Comparison of ENCODE assay signal across 8 mouse cellular contexts in the genomic region with DNA sequence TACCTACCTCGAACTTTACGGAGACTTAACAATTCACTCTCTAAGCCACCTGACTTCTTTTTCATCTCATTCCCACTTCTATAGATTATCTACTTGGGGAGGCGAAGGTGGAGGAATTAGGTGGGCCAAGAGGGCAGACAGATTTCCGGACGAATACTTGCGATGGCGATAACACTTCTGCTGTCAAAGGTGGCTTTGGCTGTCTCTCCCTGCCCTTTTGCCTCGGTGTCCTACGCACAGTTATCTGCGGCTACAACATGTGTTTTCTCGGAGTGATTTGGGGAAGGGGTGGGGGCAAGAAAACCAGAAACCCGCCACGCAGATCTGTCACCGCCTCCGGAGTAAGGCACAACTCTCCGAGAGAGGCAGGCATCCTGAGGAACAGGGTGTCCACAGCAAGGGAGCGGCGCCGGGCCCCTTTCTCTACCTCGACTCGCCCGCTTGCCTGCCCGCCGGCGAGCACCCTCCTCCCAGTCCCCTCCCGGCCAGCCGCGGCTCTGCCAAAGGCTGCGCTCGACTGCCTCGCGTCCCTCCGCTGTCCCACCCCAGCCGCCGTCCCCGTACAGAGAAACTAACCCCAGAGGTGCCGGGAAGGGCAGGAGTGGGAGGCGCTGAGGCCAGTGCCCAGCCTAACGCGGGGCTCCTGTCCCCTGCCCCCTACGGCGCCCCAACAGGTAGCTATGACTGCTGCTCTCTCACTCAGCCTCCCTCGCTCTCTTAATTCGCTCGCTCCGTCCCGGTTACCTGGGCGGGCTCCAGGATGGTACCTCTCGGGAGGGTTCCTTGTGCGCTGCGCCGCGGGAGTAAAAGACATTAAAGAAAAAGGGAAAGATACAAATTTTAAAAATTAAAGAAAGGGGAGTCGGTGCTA. TPM values are rescaled to one million over a fixed set of nuclear protein-coding genes. Genes with fewer than 3 reads are reported as not detected.
DNase-seq lines count a peak whose midpoint lies in the region; ATAC-seq and TF ChIP-seq lines count a peak whose summit lies in the region.

No protein-coding gene starts in this region.

- no peak overlapping the region for H3ac ChIP-seq in myocyte (ENCODE audit: control insufficient read depth, insufficient read length)

- peaks cover 8% of the 10 kb centered on the region for H3K4me1 ChIP-seq in embryonic facial prominence, embryonic 11.5 days (ENCODE audit: control insufficient read depth, insufficient read depth, low read length)
- peaks cover 14% of the 10 kb centered on the region; the same call in 1 of the 2 replicates for H3K4me1 ChIP-seq in intestine, embryonic 15.5 days (replicated peaks)
- peaks cover 3% of the 10 kb centered on the region; the same call in 1 of the 2 replicates for H3K4me1 ChIP-seq in liver, adult 2 months (ENCODE audit: control insufficient read depth, insufficient read depth, low read length)

- peak overlapping the region; percentile 46 for H3K4me3 ChIP-seq in left cerebral cortex, adult 2 months
- peak overlapping the region; percentile 51 for H3K4me3 ChIP-seq in embryonic facial prominence, embryonic 11.5 days (ENCODE audit: low read depth, low read length)
- peak overlapping the region; percentile 61 for H3K4me3 ChIP-seq in intestine, embryonic 15.5 days (replicated peaks)
- peak overlapping the region; percentile 67 for H3K4me3 ChIP-seq in liver, adult 2 months (ENCODE audit: insufficient read depth, low read depth, low read length)
- H3K4me3 ChIP-seq in myocyte, result no peak overlapping the region

- peak overlapping the region; percentile 94 for H3K4me2 ChIP-seq in embryonic facial prominence, embryonic 11.5 days (ENCODE audit: low read depth, low read length)
- peak overlapping the region; percentile 100 for H3K4me2 ChIP-seq in intestine, embryonic 15.5 days (replicated peaks)
- peak overlapping the region; percentile 5 for H3K4me2 ChIP-seq in myocyte (ENCODE audit: low read depth)

- no peaks in the 10 kb centered on the region for H3K36me3 ChIP-seq in embryonic facial prominence, embryonic 11.5 days (replicated peaks; ENCODE audit: control insufficient read depth, insufficient read depth, low read depth, low read length)
- H3K36me3 ChIP-seq in intestine, embryonic 15.5 days, result no peaks in the 10 kb centered on the region
- no peaks in the 10 kb centered on the region for H3K36me3 ChIP-seq in liver, adult 2 months (ENCODE audit: control insufficient read depth, insufficient read depth, low read length)
- no peaks in the 10 kb centered on the region for H3K36me3 ChIP-seq in myocyte (ENCODE audit: control insufficient read depth, insufficient read depth)

- ATAC-seq in embryonic facial prominence, embryonic 11.5 days (replicated peaks; ENCODE audit: insufficient number of reproducible peaks, low FRiP score, low TSS enrichment, low read depth), result peak; percentile 30
- ATAC-seq in intestine, embryonic 15.5 days, result peak; percentile 39

- no peak for TF ChIP-seq POLR2A in liver, adult 2 months (IDR thresholded peaks at IDR 0.05; ENCODE audit: extremely low read depth, insufficient read depth, low read length)
- no peak for TF ChIP-seq POLR2A in myocyte (IDR thresholded peaks at IDR 0.05; ENCODE audit: insufficient read length, low read depth)

- peaks cover 24% of the 10 kb centered on the region for H3K27me3 ChIP-seq in embryonic facial prominence, embryonic 11.5 days (ENCODE audit: control insufficient read depth, insufficient read depth, low read length)
- peaks cover 41% of the 10 kb centered on the region for H3K27me3 ChIP-seq in intestine, embryonic 15.5 days (replicated peaks)
- H3K27me3 ChIP-seq in liver, adult 2 months (ENCODE audit: control insufficient read depth, insufficient read depth, low read length), result peaks cover 7% of the 10 kb centered on the region
- peaks cover 34% of the 10 kb centered on the region for H3K27me3 ChIP-seq in myocyte (ENCODE audit: control insufficient read depth, insufficient read depth, insufficient read length)

- peak overlapping the region; percentile 66 for H3K9ac ChIP-seq in embryonic facial prominence, embryonic 11.5 days (replicated peaks; ENCODE audit: low read length)
- H3K9ac ChIP-seq in intestine, embryonic 15.5 days, result peak overlapping the region; percentile 61
- peak overlapping the region; percentile 61 for H3K9ac ChIP-seq in liver, adult 2 months (ENCODE audit: low read depth, low read length)

- no peaks in the 10 kb centered on the region for H3K79me2 ChIP-seq in liver, adult 2 months (ENCODE audit: control insufficient read depth, insufficient read depth, low read length)
- no peaks in the 10 kb centered on the region for H3K79me2 ChIP-seq in myocyte (ENCODE audit: control insufficient read depth, insufficient read depth)

- DNase-seq in left cerebral cortex, adult 2 months (ENCODE audit: extremely low spot score in 1 of 2, low spot score in 2 of 2), result peak; percentile 33 to 39
- DNase-seq in left cerebral cortex, adult 11 months (ENCODE audit: low spot score), result no peak
- DNase-seq in embryonic facial prominence, embryonic 11.5 days (ENCODE audit: low spot score), result peak; percentile 64
- DNase-seq in heart, adult 11 months, result peak; percentile 97
- peak; percentile 47 for DNase-seq in liver, adult 2 months (ENCODE audit: extremely low read depth, low read depth, low spot score)
- DNase-seq in thymus, postnatal 14 days, result peak; percentile 21

- H3K27ac ChIP-seq in left cerebral cortex, adult 2 months, result peak overlapping the region; percentile 72
- H3K27ac ChIP-seq in embryonic facial prominence, embryonic 11.5 days (replicated peaks; ENCODE audit: low read depth, low read length), result peak overlapping the region; percentile 63
- H3K27ac ChIP-seq in intestine, embryonic 15.5 days, result peak overlapping the region; percentile 66
- H3K27ac ChIP-seq in liver, adult 2 months (replicated peaks; ENCODE audit: insufficient read depth, low read depth, low read length), result no peak overlapping the region

- intact Hi-C loops in left cerebral cortex, adult 2 months (cut with DNase I), result loop anchor here (2.0 to 5.0 kb wide), 7 partner anchors 166 to 1111 kb away; no protein-coding TSS in a partner anchor

- TF ChIP-seq CTCF in left cerebral cortex, adult 2 months (IDR thresholded peaks at IDR 0.05), result no peak
- TF ChIP-seq CTCF in liver, adult 2 months (IDR thresholded peaks at IDR 0.05; ENCODE audit: low read depth, low read length), result no peak

- under 1% methylated on average over 49 of the region's 54 CpGs for WGBS in embryonic facial prominence, embryonic 11.5 days
- WGBS in intestine, embryonic 15.5 days, result under 1% methylated on average over 54 of the region's 54 CpGs
- WGBS in liver, adult 2 months, result under 1% methylated on average over 54 of the region's 54 CpGs

- H3K9me3 ChIP-seq in embryonic facial prominence, embryonic 11.5 days (replicated peaks; ENCODE audit: control insufficient read depth, low read length), result no peaks in the 10 kb centered on the region
- no peaks in the 10 kb centered on the region for H3K9me3 ChIP-seq in intestine, embryonic 15.5 days

TF ChIP-seq in myocyte, 11 proteins besides CTCF, POLR2A, EP300 and RAD21:
- TF ChIP-seq USF1 (IDR thresholded peaks at IDR 0.05; ENCODE audit: low read depth) (no peak), TCF3 (IDR thresholded peaks at IDR 0.05; ENCODE audit: insufficient read length, low read depth) (no peak), SRF (IDR thresholded peaks at IDR 0.05; ENCODE audit: control insufficient read depth, insufficient read length, low read depth) (no peak), CEBPB (IDR thresholded peaks at IDR 0.05; ENCODE audit: insufficient read depth, poor library complexity, severe bottlenecking) (no peak), E2F4 (IDR thresholded peaks at IDR 0.05; ENCODE audit: insufficient read depth) (no peak), MYOD1 (IDR thresholded peaks at IDR 0.05; ENCODE audit: control insufficient read depth in 1 of 3, insufficient read length in 2 of 3, low read depth in 2 of 3) (no peak), MAX (IDR thresholded peaks at IDR 0.05; ENCODE audit: low read depth) (no peak), REST (IDR thresholded peaks at IDR 0.05; ENCODE audit: insufficient read depth, insufficient read length) (no peak), POLR2AphosphoS2 (IDR thresholded peaks at IDR 0.05; ENCODE audit: insufficient read length, low read depth) (no peak), TCF12 (IDR thresholded peaks at IDR 0.05; ENCODE audit: insufficient read depth, poor library complexity, severe bottlenecking) (no peak), MYOG (IDR thresholded peaks at IDR 0.05; ENCODE audit: control insufficient read depth in 1 of 3, insufficient read depth in 1 of 3, insufficient read length in 2 of 3, low read depth in 2 of 3) (no peak)

RNA-seq across cellular contexts. Expression of a gene that starts 5.0 kb away (rescaled TPM):
- total RNA-seq in left cerebral cortex, adult 2 months (2021), result 10 to 100 TPM; 29.7 to 32.7 TPM
- 21.4 and 29.2 TPM in 2 replicates for polyA plus RNA-seq in embryonic facial prominence, embryonic 11.5 days (2014; fragmentation: Nextera tagmentation; extraction: Ambion mirVana)
- polyA plus RNA-seq in intestine, embryonic 15.5 days (2015; fragmentation: Nextera tagmentation; extraction: Ambion mirVana), result 36.1 and 40.1 TPM in 2 replicates
- 34.8 and 50.0 TPM in 2 replicates for total RNA-seq in liver, adult 2 months (2014; rRNA removed)
- polyA plus RNA-seq in liver, adult 2 months (2012; rRNA removed), result 11.5 and 16.0 TPM in 2 replicates
- polyA plus RNA-seq in myocyte (2012; fragmentation: generic; extraction: Trizol), result 0.11 TPM

RNA-seq across cellular contexts. Expression of a gene that starts 5.6 kb away (rescaled TPM):
- total RNA-seq in left cerebral cortex, adult 2 months (2021), result 10 to 100 TPM; 87.1 to 93.6 TPM
- polyA plus RNA-seq in embryonic facial prominence, embryonic 11.5 days (2014; fragmentation: Nextera tagmentation; extraction: Ambion mirVana), result 389 and 409 TPM in 2 replicates
- polyA plus RNA-seq in intestine, embryonic 15.5 days (2015; fragmentation: Nextera tagmentation; extraction: Ambion mirVana), result 207 and 217 TPM in 2 replicates
- 38.1 and 44.8 TPM in 2 replicates for total RNA-seq in liver, adult 2 months (2014; rRNA removed)
- 30.4 and 32.1 TPM in 2 replicates for polyA plus RNA-seq in liver, adult 2 months (2012; rRNA removed)
- polyA plus RNA-seq in myocyte (2012; fragmentation: generic; extraction: Trizol), result 69.7 TPM

RNA-seq across cellular contexts. Expression of a gene that starts 50.8 kb away (rescaled TPM):
- total RNA-seq in left cerebral cortex, adult 2 months (2021), result 1 to 10 TPM; 2.5 to 2.8 TPM
- polyA plus RNA-seq in embryonic facial prominence, embryonic 11.5 days (2014; fragmentation: Nextera tagmentation; extraction: Ambion mirVana), result 0.72 and 1.0 TPM in 2 replicates
- 0.44 and 0.62 TPM in 2 replicates for polyA plus RNA-seq in intestine, embryonic 15.5 days (2015; fragmentation: Nextera tagmentation; extraction: Ambion mirVana)
- total RNA-seq in liver, adult 2 months (2014; rRNA removed), result 0.13 and 0.28 TPM in 2 replicates
- polyA plus RNA-seq in liver, adult 2 months (2012; rRNA removed), result 0.39 and 0.52 TPM in 2 replicates
- polyA plus RNA-seq in myocyte (2012; fragmentation: generic; extraction: Trizol), result 9.3 TPM

Comparison
In these comparisons a context has a peak if more than half of its experiments do, and no peak if none do; other contexts are left out.
1. H3K4me2 ChIP-seq: peak in every context shown above with its lines; median percentile 100 in intestine, embryonic 15.5 days; 94 in embryonic facial prominence, embryonic 11.5 days; 5 in myocyte.
2. RNA of a gene that starts 5.0 kb away (polyA plus RNA-seq): 36.1 to 40.1 TPM in intestine, embryonic 15.5 days, 21.4 to 29.2 TPM in embryonic facial prominence, embryonic 11.5 days and 11.5 to 16.0 TPM in liver, adult 2 months; 0.11 TPM in myocyte (single experiment); every median in the first group is over 10 times any median in the second.
3. Peak in every context shown above with its lines, with median percentiles within 50 percentile points of each other: H3K9ac ChIP-seq.